Mouse (Mus musculus) embryonic facial prominence, embryonic 10.5 days (tissue): ENCODE results near the gene H1foo. TPM values are rescaled to one million over a fixed set of nuclear protein-coding genes. Genes with fewer than 3 reads are reported as not detected.

Source experiments
- DNase-seq: peaks from one replicate; pipeline ENCODE4 v3.0.0-alpha.2; 2017; ENCODE audit warnings: low spot score
- H3K27ac ChIP-seq: fragments of 300-500 bp; sonication (generic); replicated peaks from 2 replicates; pipeline ENCODE4 v1.5.1; 2016; ENCODE audit warnings: mild to moderate bottlenecking
- H3K27me3 ChIP-seq: fragments of 300-500 bp; sonication (generic); replicated peaks from 2 replicates; pipeline ENCODE4 v1.6.1; 2016; ENCODE audit warnings: low read depth, mild to moderate bottlenecking; ENCODE audit not compliant: poor library complexity, severe bottlenecking
- H3K36me3 ChIP-seq: fragments of 300-500 bp; sonication (generic); replicated peaks from 2 replicates; pipeline ENCODE4 v1.6.1; 2016; ENCODE audit warnings: mild to moderate bottlenecking, moderate library complexity
- H3K4me1 ChIP-seq: fragments of 300-500 bp; sonication (generic); 2 replicates; pipeline ENCODE4 v1.6.1; 2016
- H3K4me3 ChIP-seq: fragments of 300-500 bp; sonication (generic); 2 replicates; pipeline ENCODE4 v1.5.1; 2016; ENCODE audit warnings: mild to moderate bottlenecking, moderate library complexity
- H3K9me3 ChIP-seq: fragments of 300-500 bp; sonication (generic); 2 replicates; pipeline ENCODE4 v1.6.1; 2016; ENCODE audit warnings: mild to moderate bottlenecking
- WGBS: fragments of 180-500 bp; shearing (Covaris S2); methylation state at CpG from one replicate; pipeline ENCODE4 v1.1.7; 2016; 5-methylcytosine and 5-hydroxymethylcytosine counted together
- polyA plus RNA-seq: library from polyadenylated mRNA; unstranded; fragments of >200 nt; fragmentation: Nextera tagmentation; extraction: Ambion mirVana; gene quantifications from 2 replicates; pipeline ENCODE4 v1.2.1, GENCODE M21; 2016

Gene H1foo
- polyA plus RNA-seq, 1 experiment from 2014 or later: not detected

- Histone ChIP-seq H3K9me3 (no peaks in the 10 kb centered on the region), H3K27me3 (no peaks in the 10 kb centered on the region), H3K27ac (peak overlapping the region; percentile 83), H3K4me1 (peaks cover 66% of the 10 kb centered on the region), H3K36me3 (peaks cover 13% of the 10 kb centered on the region), H3K4me3 (no peak overlapping the region)
- no peak for DNase-seq
- WGBS: 87% methylated on average over 13 of the region's 13 CpGs
Measured at GRCm38 (mm10) chr6:115956418-115956921, 11.7 kb downstream of the H1foo start.

- Histone ChIP-seq H3K4me1 (peaks cover 69% of the 10 kb centered on the region), H3K27me3 (0 out of 2 replicates have a peak, but pooled peaks cover under 1% of the 10 kb centered on the region), H3K4me3 (peak overlapping the region; percentile 17; the same call in 1 of the 2 replicates), H3K9me3 (no peaks in the 10 kb centered on the region), H3K27ac (peak overlapping the region; percentile 83), H3K36me3 (peaks cover 13% of the 10 kb centered on the region)
- 40% methylated on average over 16 of the region's 16 CpGs for WGBS
- peak; percentile 69 for DNase-seq
Measured at GRCm38 (mm10) chr6:115956922-115957601, 12.3 kb downstream of the H1foo start.

- H3K9me3 ChIP-seq: no peaks in the 10 kb centered on the region
- 27% methylated on average over 6 of the region's 6 CpGs for whole genome bisulfite sequencing
- DNase-seq: peak; percentile 62
- 0 out of 2 replicates have a peak, but pooled peaks cover 6% of the 10 kb centered on the region for H3K27me3 ChIP-seq
- 0 out of 2 replicates have a peak overlapping the region, but pooled peaks have one; percentile 17 for H3K4me3 ChIP-seq
- peak overlapping the region; percentile 83 for H3K27ac ChIP-seq
- peaks cover 16% of the 10 kb centered on the region for H3K36me3 ChIP-seq
- peaks cover 75% of the 10 kb centered on the region for H3K4me1 ChIP-seq
Measured at GRCm38 (mm10) chr6:115957681-115958080, 12.9 kb downstream of the H1foo start.

- peaks cover 13% of the 10 kb centered on the region for H3K27me3 ChIP-seq
- peaks cover 80% of the 10 kb centered on the region for H3K4me1 ChIP-seq
- no peak overlapping the region for H3K4me3 ChIP-seq
- DNase-seq: no peak
- H3K36me3 ChIP-seq: peaks cover 20% of the 10 kb centered on the region
- peak overlapping the region; percentile 83 for H3K27ac ChIP-seq
- H3K9me3 ChIP-seq: no peaks in the 10 kb centered on the region
- WGBS: 86% methylated on average over 9 of the region's 9 CpGs
Measured at GRCm38 (mm10) chr6:115958445-115958844, 13.7 kb downstream of the H1foo start.

GRCm38 (mm10) chr6:115959151-115959691 lies 14.5 kb downstream of the H1foo start:
- peaks cover 17% of the 10 kb centered on the region for H3K27me3 ChIP-seq
- H3K4me3 ChIP-seq: no peak overlapping the region
- no peak for DNase-seq
- peaks cover 22% of the 10 kb centered on the region for H3K36me3 ChIP-seq
- peaks cover 77% of the 10 kb centered on the region for H3K4me1 ChIP-seq
- H3K27ac ChIP-seq: peak overlapping the region; percentile 54
- no peaks in the 10 kb centered on the region for H3K9me3 ChIP-seq
- 70% methylated on average over 7 of the region's 7 CpGs for WGBS

GRCm38 (mm10) chr6:115960322-115960721 lies 15.6 kb downstream of the H1foo start:
- H3K4me1 ChIP-seq: peaks cover 68% of the 10 kb centered on the region
- H3K27ac ChIP-seq: peak overlapping the region; percentile 54; the same call in 1 of the 2 replicates
- H3K36me3 ChIP-seq: peaks cover 19% of the 10 kb centered on the region
- DNase-seq: no peak
- no peaks in the 10 kb centered on the region for H3K9me3 ChIP-seq
- peaks cover 17% of the 10 kb centered on the region for H3K27me3 ChIP-seq
- H3K4me3 ChIP-seq: no peak overlapping the region
- 91% methylated on average over 19 of the region's 19 CpGs for WGBS

GRCm38 (mm10) chr6:115961743-115962142 lies 17.0 kb downstream of the H1foo start:
- no peak overlapping the region for H3K4me3 ChIP-seq
- 92% methylated on average over 3 of the region's 3 CpGs for WGBS
- H3K27ac ChIP-seq: peak overlapping the region; percentile 20; the same call in 1 of the 2 replicates
- peaks cover 17% of the 10 kb centered on the region for H3K27me3 ChIP-seq
- H3K4me1 ChIP-seq: peaks cover 57% of the 10 kb centered on the region
- H3K36me3 ChIP-seq: peaks cover 15% of the 10 kb centered on the region
- DNase-seq: no peak
- H3K9me3 ChIP-seq: no peaks in the 10 kb centered on the region

GRCm38 (mm10) chr6:115962439-115963085 lies 17.8 kb downstream of the H1foo start:
- 44% methylated on average over 23 of the region's 23 CpGs for WGBS
- Histone ChIP-seq H3K27ac (no peak overlapping the region), H3K27me3 (peaks cover 17% of the 10 kb centered on the region), H3K4me3 (no peak overlapping the region), H3K36me3 (peaks cover 20% of the 10 kb centered on the region), H3K9me3 (no peaks in the 10 kb centered on the region), H3K4me1 (peaks cover 48% of the 10 kb centered on the region)
- DNase-seq: peak; percentile 62

- Histone ChIP-seq H3K27me3 (peaks cover 17% of the 10 kb centered on the region), H3K36me3 (peaks cover 20% of the 10 kb centered on the region), H3K27ac (no peak overlapping the region), H3K4me1 (peaks cover 48% of the 10 kb centered on the region), H3K9me3 (no peaks in the 10 kb centered on the region), H3K4me3 (no peak overlapping the region)
- 82% methylated on average over 9 of the region's 9 CpGs for WGBS
- DNase-seq: no peak
Measured at GRCm38 (mm10) chr6:115963656-115964055, 18.9 kb downstream of the H1foo start.

- no peak overlapping the region for H3K4me3 ChIP-seq
- H3K27me3 ChIP-seq: peaks cover 17% of the 10 kb centered on the region
- no peaks in the 10 kb centered on the region for H3K9me3 ChIP-seq
- no peak overlapping the region for H3K27ac ChIP-seq
- H3K4me1 ChIP-seq: peaks cover 48% of the 10 kb centered on the region
- WGBS: 95% methylated on average over 19 of the region's 19 CpGs
- DNase-seq: no peak
- H3K36me3 ChIP-seq: 0 out of 2 replicates have a peak, but pooled peaks cover 18% of the 10 kb centered on the region
Measured at GRCm38 (mm10) chr6:115966227-115966966, 21.7 kb downstream of the H1foo start.

- Histone ChIP-seq H3K36me3 (0 out of 2 replicates have a peak, but pooled peaks cover 16% of the 10 kb centered on the region), H3K9me3 (no peaks in the 10 kb centered on the region), H3K27ac (peak overlapping the region; percentile 3; the same call in 1 of the 2 replicates), H3K4me3 (no peak overlapping the region), H3K4me1 (peaks cover 52% of the 10 kb centered on the region), H3K27me3 (peaks cover 14% of the 10 kb centered on the region)
- no peak for DNase-seq
- 93% methylated on average over 15 of the region's 15 CpGs for WGBS
Measured at GRCm38 (mm10) chr6:115967291-115967880, 22.6 kb downstream of the H1foo start.
